Mouse (Mus musculus) layer of hippocampus, adult 8-10 months (tissue): ENCODE results near the gene Hoxa2. TPM values are rescaled to one million over a fixed set of nuclear protein-coding genes. Genes with fewer than 3 reads are reported as not detected.

Source experiments
- DNase-seq, 2 experiments: peaks; one replicate each; pipeline ENCODE4 v3.0.0; 2022; ENCODE audit warnings: low spot score in 2 of 2
- total RNA-seq, 4 experiments: library from RNA; stranded (reverse); gene quantifications; 2 replicates each; pipeline ENCODE4 v1.2.4; 2022

Gene Hoxa2
- total RNA-seq, 4 experiments from 2014 or later = not detected

- DNase-seq = no peak
These were observed 15.6 kb upstream of the Hoxa2 start for GRCm38 (mm10) chr6:52180213-52180710.

- no peak for DNase-seq
These were observed 15.1 kb upstream of the Hoxa2 start for GRCm38 (mm10) chr6:52179690-52180089.

DNA sequence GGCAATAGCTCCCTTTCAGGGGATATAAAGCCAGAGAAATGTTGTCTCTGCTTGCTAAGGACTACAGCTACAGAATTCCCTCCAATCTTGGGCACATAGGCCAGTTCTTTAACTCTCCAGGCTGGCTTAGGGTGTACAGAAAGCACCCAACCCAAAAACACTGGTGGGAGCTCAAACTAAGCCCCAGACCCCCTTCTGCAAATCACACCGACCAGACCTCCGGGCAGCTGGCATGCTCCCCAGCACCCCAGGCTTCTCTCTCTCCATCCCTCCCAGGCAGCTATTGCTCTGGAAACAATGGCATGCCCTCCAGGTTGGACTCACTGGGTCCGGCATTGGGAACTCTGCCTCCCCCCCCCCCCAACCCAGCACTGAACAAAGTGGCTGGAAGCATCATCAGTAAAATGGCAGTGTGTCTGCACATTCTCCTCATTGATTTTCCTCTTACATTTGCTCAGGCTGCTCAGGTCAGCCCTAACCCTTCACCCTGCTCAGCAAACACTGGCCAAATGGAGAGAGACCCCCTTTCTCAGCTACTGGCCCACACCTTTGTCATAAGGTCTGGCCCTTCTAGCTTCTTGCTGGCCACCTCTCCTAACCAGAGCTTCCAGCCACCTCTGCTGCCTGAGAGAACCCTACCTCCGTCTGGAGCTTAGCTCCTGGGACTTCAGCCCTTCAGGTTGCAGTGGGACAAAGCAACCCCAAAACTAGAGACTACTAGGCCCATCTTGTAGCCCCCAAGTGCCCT, 14.5 kb upstream of the Hoxa2 start:
- no peak for DNase-seq

- no peak for DNase-seq
These were observed 13.2 kb upstream of the Hoxa2 start for GRCm38 (mm10) chr6:52177806-52178205.

GRCm38 (mm10) chr6:52177061-52177735, 12.6 kb upstream of the Hoxa2 start, which contains the start of gene 5730596B20Rik:
5730596B20Rik (plus strand) TSS chr6:52177498.
- DNase-seq = no peak

DNA sequence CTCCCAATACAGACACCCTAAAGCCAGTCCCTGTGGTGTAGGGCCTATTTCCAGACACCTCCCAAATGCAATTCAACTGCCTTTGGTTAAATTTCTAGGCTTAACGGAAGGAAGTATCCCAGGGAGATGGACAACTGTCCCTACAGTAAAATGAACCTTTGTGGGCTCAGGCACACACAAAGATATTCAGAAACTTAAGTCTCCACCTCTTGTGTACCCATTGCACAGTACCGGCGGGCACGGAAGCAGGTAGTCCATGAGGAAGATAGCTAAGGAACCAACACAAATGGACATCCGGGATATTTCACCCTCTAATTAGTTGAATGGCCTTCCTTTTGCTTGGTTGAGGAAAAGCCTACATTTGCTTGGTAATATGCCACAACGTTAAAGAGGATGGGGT, 11.8 kb upstream of the Hoxa2 start:
- no peak for DNase-seq

- no peak for DNase-seq
These were observed 11.2 kb upstream of the Hoxa2 start for GRCm38 (mm10) chr6:52175864-52176263.

GRCm38 (mm10) chr6:52174968-52175751, 10.5 kb upstream of the Hoxa2 start:
- no peak for DNase-seq

GRCm38 (mm10) chr6:52173648-52174047, 9.0 kb upstream of the Hoxa2 start:
- DNase-seq = no peak

DNA sequence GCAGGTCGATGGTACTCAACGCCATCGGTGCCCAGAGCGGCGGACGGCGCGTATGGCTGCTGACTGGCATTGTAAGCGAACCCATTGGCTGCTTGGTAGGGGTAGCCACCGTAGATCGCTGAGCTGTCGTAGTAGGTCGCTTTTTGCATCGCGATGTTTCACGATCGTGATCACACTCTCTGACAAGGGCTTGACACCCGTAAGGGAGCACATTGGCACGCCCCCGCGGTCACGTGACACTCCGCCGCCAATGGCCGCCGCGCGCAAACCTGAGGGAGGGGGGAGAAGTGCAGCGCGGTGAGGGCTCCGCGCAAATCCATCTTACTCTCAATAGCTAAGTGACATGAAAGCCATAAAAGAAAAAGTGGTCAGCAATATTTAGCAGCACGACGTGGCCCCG, 7.9 kb upstream of the Hoxa2 start:
- no peak for DNase-seq

DNA sequence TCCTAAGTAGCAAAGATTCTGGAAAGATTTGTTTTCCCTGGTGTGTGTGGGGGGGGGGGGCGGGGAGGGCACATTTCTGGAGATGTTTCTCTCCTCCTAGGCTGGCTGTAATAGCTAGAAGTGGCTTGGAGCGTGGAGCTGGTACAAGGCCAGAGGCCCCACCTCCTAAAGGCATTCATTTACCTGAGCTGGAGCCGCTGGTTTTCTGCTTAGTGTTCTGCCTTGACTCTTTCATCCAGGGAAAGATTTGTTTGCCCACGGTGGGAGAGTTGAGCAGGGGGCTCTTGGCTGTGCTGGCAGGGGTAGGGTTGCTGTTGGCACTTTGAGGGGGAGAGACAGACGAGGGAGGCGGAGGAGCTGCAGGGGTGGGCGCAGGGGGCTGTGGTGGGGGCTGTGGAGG, 7.3 kb upstream of the Hoxa2 start:
- DNase-seq = no peak

- no peak for DNase-seq
These were observed 6.7 kb upstream of the Hoxa2 start for GRCm38 (mm10) chr6:52171331-52171730.

GRCm38 (mm10) chr6:52170898-52171223, 6.2 kb upstream of the Hoxa2 start:
- DNase-seq = no peak

DNA sequence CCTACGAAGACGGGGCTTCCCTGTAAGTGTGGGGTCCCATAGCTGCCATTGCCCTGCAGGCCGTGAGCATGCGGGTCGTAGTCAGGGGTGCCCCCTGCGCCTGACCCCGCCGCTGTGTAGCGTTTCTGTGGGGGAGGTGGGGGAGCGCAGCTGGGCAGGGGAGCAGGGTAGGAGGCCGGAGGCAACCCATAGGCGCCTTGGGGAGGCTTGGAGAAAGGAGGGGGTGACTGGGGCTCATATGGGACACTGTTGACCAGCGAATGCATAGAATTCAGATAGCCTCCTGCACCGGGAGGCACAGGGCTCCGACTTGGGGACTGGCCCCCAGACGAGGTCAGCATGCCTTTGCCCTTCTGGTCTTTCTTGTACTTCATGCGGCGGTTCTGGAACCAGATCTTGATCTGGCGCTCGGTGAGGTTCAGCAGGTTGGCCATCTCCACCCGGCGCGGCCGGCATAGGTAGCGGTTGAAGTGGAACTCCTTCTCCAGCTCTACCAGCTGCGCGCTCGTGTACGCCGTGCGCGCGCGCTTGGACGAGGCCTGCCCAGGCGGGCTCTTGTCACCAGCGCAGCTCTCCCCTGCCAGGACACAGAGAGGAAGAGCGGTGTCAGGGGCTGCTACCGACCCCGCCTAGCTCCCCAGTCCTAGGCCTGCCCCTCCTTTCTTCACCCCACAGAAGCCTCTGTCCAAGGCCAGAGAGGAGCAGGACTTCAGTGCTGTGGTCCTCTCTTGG, 5.7 kb upstream of the Hoxa2 start:
- DNase-seq = no peak

DNA sequence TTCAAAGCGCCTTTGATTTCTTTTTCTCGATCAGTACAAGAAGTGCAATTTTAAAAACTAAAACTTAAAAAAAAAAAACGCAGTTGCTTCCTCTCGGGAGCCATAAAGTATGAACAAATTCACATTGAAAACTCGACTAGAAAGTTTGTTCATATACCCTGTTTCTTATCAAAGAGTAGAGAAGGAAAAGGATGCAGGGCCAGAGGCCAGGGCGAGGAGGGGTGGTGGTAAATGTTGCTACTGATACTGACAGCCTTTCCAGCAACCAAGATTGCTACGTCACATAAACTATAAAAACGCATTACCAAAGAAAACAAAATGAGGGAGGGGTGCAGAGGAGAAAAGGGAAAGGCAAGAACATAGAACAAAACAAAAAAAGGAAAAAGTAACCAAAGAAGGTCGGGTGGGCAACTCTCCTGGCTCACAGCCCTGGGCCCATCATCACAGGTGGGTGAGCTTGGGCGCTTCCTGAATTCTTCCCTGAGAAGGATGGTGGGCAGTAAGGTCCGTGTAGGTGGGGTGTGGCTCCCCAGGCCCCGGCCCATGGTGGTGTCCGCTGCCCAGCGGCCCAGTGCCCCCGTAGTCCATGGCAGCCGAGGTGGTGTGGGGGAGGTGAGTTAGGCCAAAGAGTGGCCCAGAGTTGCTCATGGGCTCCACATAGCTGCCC, 5.0 kb upstream of the Hoxa2 start:
- DNase-seq = no peak

DNA sequence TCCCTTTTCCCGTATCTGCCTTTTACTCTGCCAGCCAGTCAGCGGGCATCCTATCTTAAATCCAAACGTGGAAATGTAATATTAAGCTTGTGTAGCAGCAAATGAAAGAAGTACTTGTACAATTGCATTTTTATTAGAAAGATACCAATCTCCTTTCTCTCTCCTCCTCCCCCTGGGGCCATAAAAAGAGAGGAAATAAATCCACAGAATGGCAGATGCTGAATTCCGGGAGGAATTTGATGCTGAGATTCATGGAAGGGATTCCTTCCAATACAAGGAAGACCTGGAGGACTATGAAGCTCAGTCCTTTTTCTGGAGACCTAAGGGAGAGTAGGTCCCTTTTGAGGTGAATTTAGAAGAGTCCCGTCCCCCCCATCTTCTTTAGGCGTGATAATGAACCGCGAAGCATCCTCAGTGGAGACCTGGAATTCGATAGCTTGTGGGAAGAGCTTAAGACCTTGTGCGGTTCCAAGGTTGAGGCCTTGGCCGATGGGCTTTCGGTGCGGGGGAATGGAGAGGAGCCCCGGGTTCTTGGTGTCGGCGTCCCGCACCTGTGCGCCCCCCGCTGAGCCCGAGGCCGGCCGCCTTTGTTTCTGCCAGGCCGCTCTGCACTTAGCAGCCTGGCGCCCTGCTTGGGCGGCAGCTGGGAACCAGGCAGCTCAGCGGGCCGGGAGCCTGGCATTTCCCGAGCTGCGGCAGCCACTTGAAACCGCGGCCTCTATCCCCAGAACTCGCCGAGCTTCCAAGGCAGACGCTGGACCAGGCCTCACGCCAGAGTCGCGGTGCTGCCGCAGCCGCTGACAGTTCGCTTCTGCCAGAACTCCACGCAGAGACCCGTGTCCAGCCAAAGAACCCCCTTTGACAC, 3.8 kb upstream of the Hoxa2 start:
- no peak for DNase-seq

GRCm38 (mm10) chr6:52167736-52168161, 3.1 kb upstream of the Hoxa2 start:
- no peak for DNase-seq

- DNase-seq = no peak
These were observed 2.5 kb upstream of the Hoxa2 start for GRCm38 (mm10) chr6:52167176-52167575.

GRCm38 (mm10) chr6:52166431-52167077, 1.9 kb upstream of the Hoxa2 start:
- DNase-seq = no peak
